Mouse (Mus musculus): ENCODE results near the gene Ceacam1. TPM values are rescaled to one million over a fixed set of nuclear protein-coding genes. Genes with fewer than 3 reads are reported as not detected.
A peak's percentile ranks its signal among the peaks of the same experiment; 100 is the strongest.
"Not testable (repeated sequence)": the region's sequence is repeated elsewhere in the genome, so short reads cannot be mapped to it uniquely, and the experiment has no call there.

The Ceacam1 gene
- polyA plus RNA-seq, 1 experiment = 1.1 TPM

- TF ChIP-seq POLR2A (IDR thresholded peaks at IDR 0.05; ENCODE audit: borderline replicate concordance, extremely low read depth, insufficient read depth, insufficient read length, poor library complexity, severe bottlenecking) (no peak), CTCF (IDR thresholded peaks at IDR 0.05; ENCODE audit: borderline replicate concordance, extremely low read depth, insufficient read depth, insufficient read length) (no peak)
- DNase-seq (ENCODE audit: low read depth) = no peak
Observed at GRCm38 (mm10) chr7:25465010-25465409, 12.4 kb downstream of the Ceacam1 start.

GRCm38 (mm10) chr7:25462033-25462337, 15.4 kb downstream of the Ceacam1 start:
- DNase-seq (ENCODE audit: low read depth) = not testable (repeated sequence)

- peak; percentile 93 for DNase-seq (ENCODE audit: low read depth)
Observed at GRCm38 (mm10) chr7:25461336-25462032, 15.9 kb downstream of the Ceacam1 start.

- DNase-seq (ENCODE audit: low read depth) = no peak
- TF ChIP-seq POLR2A (IDR thresholded peaks at IDR 0.05; ENCODE audit: borderline replicate concordance, extremely low read depth, insufficient read depth, insufficient read length, poor library complexity, severe bottlenecking) = no peak
Observed at GRCm38 (mm10) chr7:25452103-25452502, 25.3 kb downstream of the Ceacam1 start.

GRCm38 (mm10) chr7:25449913-25450890, 27.2 kb downstream of the Ceacam1 start:
- TF ChIP-seq POLR2A (IDR thresholded peaks at IDR 0.05; ENCODE audit: borderline replicate concordance, extremely low read depth, insufficient read depth, insufficient read length, poor library complexity, severe bottlenecking) (no peak), CTCF (IDR thresholded peaks at IDR 0.05; ENCODE audit: borderline replicate concordance, extremely low read depth, insufficient read depth, insufficient read length) (no peak)
- DNase-seq (ENCODE audit: low read depth) = no peak

GRCm38 (mm10) chr7:25440816-25441153, 36.6 kb downstream of the Ceacam1 start:
- DNase-seq (ENCODE audit: low read depth) = no peak
- TF ChIP-seq POLR2A (IDR thresholded peaks at IDR 0.05; ENCODE audit: borderline replicate concordance, extremely low read depth, insufficient read depth, insufficient read length, poor library complexity, severe bottlenecking) (no peak), CTCF (IDR thresholded peaks at IDR 0.05; ENCODE audit: borderline replicate concordance, extremely low read depth, insufficient read depth, insufficient read length) (no peak)

- TF ChIP-seq CTCF (IDR thresholded peaks at IDR 0.05; ENCODE audit: borderline replicate concordance, extremely low read depth, insufficient read depth, insufficient read length) = no peak
- TF ChIP-seq POLR2A (IDR thresholded peaks at IDR 0.05; ENCODE audit: borderline replicate concordance, extremely low read depth, insufficient read depth, insufficient read length, poor library complexity, severe bottlenecking) = no peak
- DNase-seq (ENCODE audit: low read depth) = no peak
Observed at GRCm38 (mm10) chr7:25439978-25440815, 37.2 kb downstream of the Ceacam1 start.

GRCm38 (mm10) chr7:25439124-25439822, 38.1 kb downstream of the Ceacam1 start:
- no peak for DNase-seq (ENCODE audit: low read depth)
- no peak for TF ChIP-seq POLR2A (IDR thresholded peaks at IDR 0.05; ENCODE audit: borderline replicate concordance, extremely low read depth, insufficient read depth, insufficient read length, poor library complexity, severe bottlenecking)
- TF ChIP-seq CTCF (IDR thresholded peaks at IDR 0.05; ENCODE audit: borderline replicate concordance, extremely low read depth, insufficient read depth, insufficient read length) = no peak

- TF ChIP-seq POLR2A (IDR thresholded peaks at IDR 0.05; ENCODE audit: borderline replicate concordance, extremely low read depth, insufficient read depth, insufficient read length, poor library complexity, severe bottlenecking) = no peak
- no peak for TF ChIP-seq CTCF (IDR thresholded peaks at IDR 0.05; ENCODE audit: borderline replicate concordance, extremely low read depth, insufficient read depth, insufficient read length)
- DNase-seq (ENCODE audit: low read depth) = no peak
Observed at GRCm38 (mm10) chr7:25436704-25437103, 40.7 kb downstream of the Ceacam1 start.

- DNase-seq (ENCODE audit: low read depth) = no peak
Observed at GRCm38 (mm10) chr7:25436226-25436625, 41.2 kb downstream of the Ceacam1 start.

GRCm38 (mm10) chr7:25435546-25435851, 41.9 kb downstream of the Ceacam1 start:
- TF ChIP-seq POLR2A (IDR thresholded peaks at IDR 0.05; ENCODE audit: borderline replicate concordance, extremely low read depth, insufficient read depth, insufficient read length, poor library complexity, severe bottlenecking) = no peak
- TF ChIP-seq CTCF (IDR thresholded peaks at IDR 0.05; ENCODE audit: borderline replicate concordance, extremely low read depth, insufficient read depth, insufficient read length) = no peak
- no peak for DNase-seq (ENCODE audit: low read depth)

More at GRCm38 (mm10) chr7:25436226-25436625, 41.2 kb downstream of the Ceacam1 start:
- TF ChIP-seq POLR2A (IDR thresholded peaks at IDR 0.05; ENCODE audit: borderline replicate concordance, extremely low read depth, insufficient read depth, insufficient read length, poor library complexity, severe bottlenecking) (no peak), CTCF (IDR thresholded peaks at IDR 0.05; ENCODE audit: borderline replicate concordance, extremely low read depth, insufficient read depth, insufficient read length) (no peak)
